Mouse (Mus musculus): ENCODE data around the gene Hist2h3b. TPM values are rescaled to one million over a fixed set of nuclear protein-coding genes. Genes with fewer than 3 reads are reported as not detected.
"Not testable (repeated sequence)": the region's sequence is repeated elsewhere in the genome, so short reads cannot be mapped to it uniquely, and the experiment has no call there.

The Hist2h3b gene
- polyA plus RNA-seq, 1 experiment from 2014 or later = 78.4 TPM

DNA sequence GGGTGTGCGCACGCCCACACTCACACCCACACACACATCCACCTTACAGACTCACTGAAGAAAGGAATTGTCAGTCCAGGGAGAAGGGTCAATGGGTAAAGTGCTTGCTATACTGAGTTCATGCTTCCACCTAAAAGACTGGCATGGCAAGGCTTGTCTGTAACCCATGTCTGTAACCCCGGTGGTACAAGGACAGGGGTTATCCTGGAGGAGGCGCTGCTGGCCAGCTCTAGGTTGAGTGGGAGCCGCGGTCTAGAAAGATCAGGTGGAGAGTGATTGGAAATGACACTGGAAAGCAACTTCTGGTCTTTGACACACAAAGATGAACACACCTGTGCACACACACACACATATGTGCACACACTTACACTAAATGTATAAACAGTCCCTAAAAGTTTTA, 12.2 kb downstream of the Hist2h3b start:
- ATAC-seq (ENCODE audit: low read depth) = no peak
- Histone ChIP-seq H3K36me3 (ENCODE audit: control insufficient read depth, insufficient read depth) (no peaks in the 10 kb centered on the region), H3K4me2 (ENCODE audit: low read depth, low read length) (no peak overlapping the region), H3K4me1 (ENCODE audit: control insufficient read depth, low read depth, low read length) (peaks cover 15% of the 10 kb centered on the region), H3K9me3 (replicated peaks; ENCODE audit: control insufficient read depth, low read length) (no peaks in the 10 kb centered on the region), H3K9ac (ENCODE audit: low read depth, low read length) (no peak overlapping the region), H3K27me3 (ENCODE audit: control insufficient read depth, insufficient read depth, low read depth, low read length) (peaks cover 11% of the 10 kb centered on the region), H3K27ac (ENCODE audit: low read length) (no peak overlapping the region), H3K4me3 (ENCODE audit: low read depth, low read length) (no peak overlapping the region)
- 48% methylated on average over 6 of the region's 6 CpGs for WGBS (ENCODE audit: insufficient replicate concordance)

DNA sequence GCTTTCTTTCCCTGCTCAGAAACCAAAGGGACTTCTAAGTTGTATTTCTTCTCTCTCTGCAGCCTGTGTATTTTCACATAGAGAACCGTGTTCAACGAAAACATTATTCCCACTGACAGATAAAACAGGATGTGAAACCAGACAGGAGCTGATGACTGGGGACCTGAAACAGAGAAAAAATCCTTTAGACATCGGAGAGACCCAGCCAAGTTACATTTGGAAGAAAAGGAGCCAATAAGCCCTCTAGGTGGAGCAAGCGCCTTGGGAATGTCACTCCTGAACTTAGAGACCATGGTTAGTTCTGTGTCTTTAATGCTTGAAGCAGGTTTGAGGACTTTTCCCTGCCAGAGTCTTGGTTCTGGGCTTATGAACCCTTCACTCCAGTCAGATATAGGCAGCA, 16.0 kb downstream of the Hist2h3b start:
- Histone ChIP-seq H3K4me2 (ENCODE audit: low read depth, low read length) (no peak overlapping the region), H3K36me3 (ENCODE audit: control insufficient read depth, insufficient read depth) (no peaks in the 10 kb centered on the region), H3K27me3 (ENCODE audit: control insufficient read depth, insufficient read depth, low read depth, low read length) (peaks cover 11% of the 10 kb centered on the region), H3K9ac (ENCODE audit: low read depth, low read length) (no peak overlapping the region), H3K27ac (ENCODE audit: low read length) (no peak overlapping the region), H3K4me1 (ENCODE audit: control insufficient read depth, low read depth, low read length) (no peaks in the 10 kb centered on the region; the same call in 1 of the 2 replicates), H3K9me3 (replicated peaks; ENCODE audit: control insufficient read depth, low read length) (no peaks in the 10 kb centered on the region), H3K4me3 (ENCODE audit: low read depth, low read length) (no peak overlapping the region)
- 17% methylated on average over 4 of the region's 4 CpGs for WGBS (ENCODE audit: insufficient replicate concordance)
- ATAC-seq (ENCODE audit: low read depth) = no peak

DNA sequence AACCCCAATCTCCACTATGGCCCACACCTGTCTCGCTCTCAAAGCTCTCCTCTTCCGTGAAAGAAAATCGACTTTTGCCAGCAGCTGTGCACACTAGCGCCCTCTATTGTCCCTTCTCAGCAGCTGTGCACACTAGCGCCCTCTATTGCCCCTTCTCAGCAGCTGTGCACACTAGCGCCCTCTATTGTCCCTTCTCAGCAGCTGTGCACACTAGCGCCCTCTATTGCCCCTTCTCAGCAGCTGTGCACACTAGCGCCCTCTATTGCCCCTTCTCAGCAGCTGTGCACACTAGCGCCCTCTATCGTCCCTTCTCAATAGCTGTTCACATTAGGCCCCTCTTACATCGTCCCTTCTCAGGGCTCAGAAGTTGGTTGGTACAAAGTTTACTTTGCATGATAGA, 18.9 kb downstream of the Hist2h3b start:
- H3K4me2 ChIP-seq (ENCODE audit: low read depth, low read length); H3K36me3 ChIP-seq (ENCODE audit: control insufficient read depth, insufficient read depth); H3K27ac ChIP-seq (ENCODE audit: low read length); H3K9ac ChIP-seq (ENCODE audit: low read depth, low read length); H3K4me1 ChIP-seq (ENCODE audit: control insufficient read depth, low read depth, low read length); H3K4me3 ChIP-seq (ENCODE audit: low read depth, low read length); ATAC-seq (ENCODE audit: low read depth); H3K9me3 ChIP-seq (replicated peaks; ENCODE audit: control insufficient read depth, low read length): not testable (repeated sequence)
- 83% methylated on average over 11 of the region's 11 CpGs for WGBS (ENCODE audit: insufficient replicate concordance)
- peaks cover 11% of the 10 kb centered on the region for H3K27me3 ChIP-seq (ENCODE audit: control insufficient read depth, insufficient read depth, low read depth, low read length)

DNA sequence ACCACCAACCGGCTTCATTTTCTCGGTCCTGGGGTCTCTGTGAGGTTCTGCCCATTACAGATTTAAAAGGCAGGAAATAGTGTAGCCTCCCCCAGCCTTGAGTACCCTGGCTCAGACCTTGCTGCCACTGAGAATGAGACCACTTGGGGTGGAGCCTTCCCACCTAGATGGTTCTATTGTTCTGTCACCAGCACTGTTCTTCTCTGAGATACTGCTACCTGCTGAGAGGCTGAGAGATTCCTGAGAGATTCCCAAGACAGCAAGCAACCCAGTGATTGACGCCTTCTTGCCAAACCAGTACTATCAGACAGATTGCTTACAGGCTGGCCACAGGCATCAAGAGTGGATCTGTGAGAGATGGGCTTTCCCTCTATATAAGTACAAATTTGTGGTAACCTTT, 20.7 kb downstream of the Hist2h3b start:
- Histone ChIP-seq H3K36me3 (ENCODE audit: control insufficient read depth, insufficient read depth) (no peaks in the 10 kb centered on the region), H3K27ac (ENCODE audit: low read length) (no peak overlapping the region), H3K4me1 (ENCODE audit: control insufficient read depth, low read depth, low read length) (no peaks in the 10 kb centered on the region), H3K4me3 (ENCODE audit: low read depth, low read length) (no peak overlapping the region), H3K9ac (ENCODE audit: low read depth, low read length) (no peak overlapping the region), H3K4me2 (ENCODE audit: low read depth, low read length) (no peak overlapping the region), H3K27me3 (ENCODE audit: control insufficient read depth, insufficient read depth, low read depth, low read length) (no peaks in the 10 kb centered on the region), H3K9me3 (replicated peaks; ENCODE audit: control insufficient read depth, low read length) (no peaks in the 10 kb centered on the region)
- ATAC-seq (ENCODE audit: low read depth) = no peak
- 50% methylated on average over 3 of the region's 3 CpGs for WGBS (ENCODE audit: insufficient replicate concordance)

DNA sequence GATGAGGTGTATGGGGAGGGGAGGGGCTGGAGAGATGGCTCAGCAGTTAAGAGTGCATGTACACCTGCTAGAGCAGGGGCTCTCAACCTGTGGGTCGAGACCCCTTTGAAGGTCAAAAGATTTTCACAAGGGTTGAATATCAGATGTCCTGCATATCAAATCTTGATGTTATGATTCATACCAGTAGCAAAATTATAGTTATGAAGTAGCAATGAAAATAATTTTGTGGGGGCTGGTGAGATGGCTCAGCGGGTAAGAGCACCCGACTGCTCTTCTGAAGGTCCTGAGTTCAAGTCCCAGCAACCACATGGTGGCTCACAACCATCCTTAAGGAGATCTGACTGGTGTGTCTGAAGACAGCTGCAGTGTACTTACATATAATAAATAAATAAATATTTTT, 22.3 kb downstream of the Hist2h3b start:
- not testable (repeated sequence) for H3K4me1 ChIP-seq (ENCODE audit: control insufficient read depth, low read depth, low read length); H3K9ac ChIP-seq (ENCODE audit: low read depth, low read length); H3K9me3 ChIP-seq (replicated peaks; ENCODE audit: control insufficient read depth, low read length); H3K4me2 ChIP-seq (ENCODE audit: low read depth, low read length); H3K27me3 ChIP-seq (ENCODE audit: control insufficient read depth, insufficient read depth, low read depth, low read length); ATAC-seq (ENCODE audit: low read depth); H3K36me3 ChIP-seq (ENCODE audit: control insufficient read depth, insufficient read depth); H3K4me3 ChIP-seq (ENCODE audit: low read depth, low read length); H3K27ac ChIP-seq (ENCODE audit: low read length)
- 70% methylated on average over 3 of the region's 3 CpGs for WGBS (ENCODE audit: insufficient replicate concordance)

- 60% methylated on average over 6 of the region's 6 CpGs for WGBS (ENCODE audit: insufficient replicate concordance)
- H3K9me3 ChIP-seq (replicated peaks; ENCODE audit: control insufficient read depth, low read length) = no peaks in the 10 kb centered on the region
- H3K4me2 ChIP-seq (ENCODE audit: low read depth, low read length) = no peak overlapping the region
- no peaks in the 10 kb centered on the region for H3K36me3 ChIP-seq (ENCODE audit: control insufficient read depth, insufficient read depth)
- no peaks in the 10 kb centered on the region for H3K27me3 ChIP-seq (ENCODE audit: control insufficient read depth, insufficient read depth, low read depth, low read length)
- no peaks in the 10 kb centered on the region for H3K4me1 ChIP-seq (ENCODE audit: control insufficient read depth, low read depth, low read length)
- no peak overlapping the region for H3K27ac ChIP-seq (ENCODE audit: low read length)
- no peak overlapping the region for H3K4me3 ChIP-seq (ENCODE audit: low read depth, low read length)
- no peak for ATAC-seq (ENCODE audit: low read depth)
- no peak overlapping the region for H3K9ac ChIP-seq (ENCODE audit: low read depth, low read length)
Measured at GRCm38 (mm10) chr3:96292641-96293040, 24.2 kb downstream of the Hist2h3b start.

GRCm38 (mm10) chr3:96293368-96293767, 24.9 kb downstream of the Hist2h3b start:
- Histone ChIP-seq H3K27me3 (ENCODE audit: control insufficient read depth, insufficient read depth, low read depth, low read length) (no peaks in the 10 kb centered on the region), H3K4me1 (ENCODE audit: control insufficient read depth, low read depth, low read length) (no peaks in the 10 kb centered on the region), H3K9me3 (replicated peaks; ENCODE audit: control insufficient read depth, low read length) (no peaks in the 10 kb centered on the region), H3K27ac (ENCODE audit: low read length) (no peak overlapping the region), H3K9ac (ENCODE audit: low read depth, low read length) (no peak overlapping the region), H3K36me3 (ENCODE audit: control insufficient read depth, insufficient read depth) (no peaks in the 10 kb centered on the region), H3K4me2 (ENCODE audit: low read depth, low read length) (no peak overlapping the region), H3K4me3 (ENCODE audit: low read depth, low read length) (no peak overlapping the region)
- ATAC-seq (ENCODE audit: low read depth) = no peak
- 22% methylated on average over 5 of the region's 5 CpGs for WGBS (ENCODE audit: insufficient replicate concordance)

GRCm38 (mm10) chr3:96293787-96294186, 25.3 kb downstream of the Hist2h3b start, which contains the start of gene Fcgr1:
Fcgr1 (minus strand) TSS chr3:96293969.
- Histone ChIP-seq H3K27me3 (ENCODE audit: control insufficient read depth, insufficient read depth, low read depth, low read length) (no peaks in the 10 kb centered on the region), H3K9me3 (replicated peaks; ENCODE audit: control insufficient read depth, low read length) (no peaks in the 10 kb centered on the region), H3K4me1 (ENCODE audit: control insufficient read depth, low read depth, low read length) (no peaks in the 10 kb centered on the region), H3K9ac (ENCODE audit: low read depth, low read length) (no peak within 1 kb of the TSS), H3K4me2 (ENCODE audit: low read depth, low read length) (no peak within 1 kb of the TSS), H3K27ac (ENCODE audit: low read length) (no peak within 1 kb of the TSS), H3K36me3 (ENCODE audit: control insufficient read depth, insufficient read depth) (no peaks in the 10 kb centered on the region), H3K4me3 (ENCODE audit: low read depth, low read length) (no peak within 1 kb of the TSS)
- ATAC-seq (ENCODE audit: low read depth) = peak; percentile 9; the same call in 1 of the 2 replicates
- 15% methylated on average over 4 of the region's 4 CpGs for WGBS (ENCODE audit: insufficient replicate concordance)

DNA sequence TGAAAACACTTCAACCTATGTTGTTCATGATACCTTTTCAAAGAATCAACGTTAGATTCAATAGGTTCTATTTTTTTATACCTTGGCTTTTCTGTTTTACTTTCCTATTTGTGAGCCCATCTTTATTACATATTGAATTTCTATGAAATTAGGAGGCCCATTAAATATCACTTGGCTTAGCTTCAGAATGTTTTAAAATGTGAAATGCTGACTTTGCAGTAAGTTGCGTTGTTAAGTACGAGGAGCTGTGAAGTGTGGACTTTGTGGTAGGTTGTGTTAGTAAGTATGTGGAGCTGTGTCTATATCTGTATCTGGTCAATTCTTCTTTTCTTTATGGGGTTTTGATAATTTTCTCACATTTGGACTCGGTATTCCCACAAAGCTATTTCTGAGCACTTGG, 29.9 kb downstream of the Hist2h3b start:
- no peak overlapping the region for H3K4me3 ChIP-seq (ENCODE audit: low read depth, low read length)
- H3K36me3 ChIP-seq (ENCODE audit: control insufficient read depth, insufficient read depth) = no peaks in the 10 kb centered on the region
- H3K27ac ChIP-seq (ENCODE audit: low read length) = no peak overlapping the region
- H3K9ac ChIP-seq (ENCODE audit: low read depth, low read length) = no peak overlapping the region
- no peak for ATAC-seq (ENCODE audit: low read depth)
- H3K4me2 ChIP-seq (ENCODE audit: low read depth, low read length) = no peak overlapping the region
- no peaks in the 10 kb centered on the region for H3K9me3 ChIP-seq (replicated peaks; ENCODE audit: control insufficient read depth, low read length)
- WGBS (ENCODE audit: insufficient replicate concordance) = 64% methylated on average over 4 of the region's 4 CpGs
- H3K4me1 ChIP-seq (ENCODE audit: control insufficient read depth, low read depth, low read length) = no peaks in the 10 kb centered on the region
- no peaks in the 10 kb centered on the region for H3K27me3 ChIP-seq (ENCODE audit: control insufficient read depth, insufficient read depth, low read depth, low read length)
